Mouse (Mus musculus): ENCODE results near the gene Large1. TPM values are rescaled to one million over a fixed set of nuclear protein-coding genes. Genes with fewer than 3 reads are reported as not detected.

The Large1 gene
- polyA plus RNA-seq, 1 experiment from 2014 or later, result 10.9 TPM

GRCm38 (mm10) chr8:73270991-73271390 is 82.3 kb downstream of the Large1 start:
- Histone ChIP-seq H3K9ac (ENCODE audit: low read length) (no peak overlapping the region), H3K4me1 (ENCODE audit: control insufficient read depth in 2 of 2, insufficient read depth in 2 of 2, low read length in 2 of 2) (peaks cover 4 to 32% of the 10 kb centered on the region in 2 experiments; a peak in 3 of 4 replicates), H3K36me3 (ENCODE audit: control insufficient read depth, insufficient read depth, low read length) (no peaks in the 10 kb centered on the region)

DNA sequence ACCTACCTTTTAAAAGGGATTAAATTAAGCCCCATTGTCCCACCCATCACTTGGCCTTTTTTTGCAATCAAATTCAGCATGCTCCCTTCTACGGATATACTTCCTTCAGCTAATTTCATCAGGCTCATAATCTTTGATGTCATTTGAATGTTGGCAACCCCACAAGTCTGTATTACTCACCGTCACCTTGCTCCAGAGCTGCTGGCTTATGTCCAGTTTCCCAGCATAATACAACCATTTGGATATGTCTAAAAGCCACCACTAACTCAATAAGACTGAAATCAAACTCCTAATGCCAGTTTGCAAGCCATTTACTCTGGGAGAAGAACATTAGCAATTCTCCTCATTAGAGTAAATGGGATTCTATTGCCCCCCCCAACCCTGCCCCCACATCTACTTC is 95.4 kb downstream of the Large1 start:
- Histone ChIP-seq H3K4me1 (ENCODE audit: control insufficient read depth in 2 of 2, insufficient read depth in 2 of 2, low read length in 2 of 2) (peaks cover 0 to 13% of the 10 kb centered on the region in 2 experiments; a peak in 3 of 4 replicates), H3K4me3 (ENCODE audit: control insufficient read depth in 1 of 2, insufficient read depth in 1 of 2, low read depth in 1 of 2, low read length in 2 of 2) (no peak overlapping the region), H3K9me3 (ENCODE audit: control insufficient read depth, low read length) (peaks cover 7% of the 10 kb centered on the region; the same call in 1 of the 2 replicates), H3K9ac (ENCODE audit: low read length) (no peak overlapping the region), H3K36me3 (ENCODE audit: control insufficient read depth, insufficient read depth, low read length) (no peaks in the 10 kb centered on the region), H3K27me3 (ENCODE audit: control insufficient read depth, insufficient read depth, low read length) (no peaks in the 10 kb centered on the region), H3K4me2 (ENCODE audit: low read length) (0 out of 2 replicates have a peak overlapping the region, but pooled peaks have one; percentile 8), H3K27ac (replicated peaks in 1 of 2; ENCODE audit: control insufficient read depth in 1 of 2, insufficient read depth in 1 of 2, low read depth in 2 of 2, low read length in 2 of 2) (peak overlapping the region in 1 of 2 experiments; percentile 44; a peak in 1 of 4 replicates)
- 11% methylated on average over 2 of the region's 2 CpGs for WGBS
- no peak for ATAC-seq (ENCODE audit: insufficient number of reproducible peaks, insufficient read depth, low FRiP score, low read depth)

More at GRCm38 (mm10) chr8:73270991-73271390, 82.3 kb downstream of the Large1 start:
- H3K9me3 ChIP-seq (ENCODE audit: control insufficient read depth, low read length), result no peaks in the 10 kb centered on the region
- H3K4me3 ChIP-seq (ENCODE audit: control insufficient read depth in 1 of 2, insufficient read depth in 1 of 2, low read depth in 1 of 2, low read length in 2 of 2), result no peak overlapping the region
- no peak for ATAC-seq (ENCODE audit: insufficient number of reproducible peaks, insufficient read depth, low FRiP score, low read depth)
- H3K27ac ChIP-seq (replicated peaks in 1 of 2; ENCODE audit: control insufficient read depth in 1 of 2, insufficient read depth in 1 of 2, low read depth in 2 of 2, low read length in 2 of 2), result no peak overlapping the region
- no peak overlapping the region for H3K4me2 ChIP-seq (ENCODE audit: low read length)
- H3K27me3 ChIP-seq (ENCODE audit: control insufficient read depth, insufficient read depth, low read length), result no peaks in the 10 kb centered on the region

DNA sequence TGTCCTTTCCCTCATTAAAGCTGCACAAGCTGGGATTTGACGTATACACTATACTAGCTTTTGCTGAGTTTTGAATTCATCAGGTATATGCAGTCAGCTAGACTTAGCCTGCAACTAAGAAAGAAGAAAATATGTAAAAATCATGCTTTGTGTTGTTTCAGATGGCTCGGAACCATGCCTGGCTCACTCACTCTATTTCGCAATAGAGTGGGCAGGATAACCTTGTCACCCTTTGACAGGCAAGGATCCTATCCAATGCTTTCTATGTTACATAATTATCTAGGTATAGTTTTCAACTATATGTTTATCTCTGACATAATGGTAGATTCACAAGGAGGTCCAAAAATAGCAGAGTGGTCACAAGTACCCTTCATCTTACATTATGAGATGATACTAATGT is 109.2 kb downstream of the Large1 start:
- Histone ChIP-seq H3K9me3 (ENCODE audit: control insufficient read depth, low read length) (peaks cover 11% of the 10 kb centered on the region), H3K4me3 (ENCODE audit: control insufficient read depth in 1 of 2, insufficient read depth in 1 of 2, low read depth in 1 of 2, low read length in 2 of 2) (no peak overlapping the region), H3K4me1 (ENCODE audit: control insufficient read depth in 2 of 2, insufficient read depth in 2 of 2, low read length in 2 of 2) (no peaks in the 10 kb centered on the region), H3K9ac (ENCODE audit: low read length) (no peak overlapping the region), H3K27ac (replicated peaks in 1 of 2; ENCODE audit: control insufficient read depth in 1 of 2, insufficient read depth in 1 of 2, low read depth in 2 of 2, low read length in 2 of 2) (no peak overlapping the region), H3K4me2 (ENCODE audit: low read length) (no peak overlapping the region), H3K27me3 (ENCODE audit: control insufficient read depth, insufficient read depth, low read length) (no peaks in the 10 kb centered on the region), H3K36me3 (ENCODE audit: control insufficient read depth, insufficient read depth, low read length) (no peaks in the 10 kb centered on the region)
- WGBS, result 91% methylated on average over 3 of the region's 3 CpGs
- ATAC-seq (ENCODE audit: insufficient number of reproducible peaks, insufficient read depth, low FRiP score, low read depth), result no peak

GRCm38 (mm10) chr8:73242066-73242465 is 111.3 kb downstream of the Large1 start:
- no peak for ATAC-seq (ENCODE audit: insufficient number of reproducible peaks, insufficient read depth, low FRiP score, low read depth)

GRCm38 (mm10) chr8:73234209-73234608 is 119.1 kb downstream of the Large1 start:
- ATAC-seq (ENCODE audit: insufficient number of reproducible peaks, insufficient read depth, low FRiP score, low read depth), result no peak
- no peak overlapping the region for H3K9ac ChIP-seq (ENCODE audit: low read length)
- no peak overlapping the region for H3K27ac ChIP-seq (replicated peaks in 1 of 2; ENCODE audit: control insufficient read depth in 1 of 2, insufficient read depth in 1 of 2, low read depth in 2 of 2, low read length in 2 of 2)
- no peak overlapping the region for H3K4me3 ChIP-seq (ENCODE audit: control insufficient read depth in 1 of 2, insufficient read depth in 1 of 2, low read depth in 1 of 2, low read length in 2 of 2)
- WGBS, result 81% methylated on average over 1 of the region's 1 CpGs
- no peak overlapping the region for H3K4me2 ChIP-seq (ENCODE audit: low read length)
- no peaks in the 10 kb centered on the region for H3K27me3 ChIP-seq (ENCODE audit: control insufficient read depth, insufficient read depth, low read length)
- H3K36me3 ChIP-seq (ENCODE audit: control insufficient read depth, insufficient read depth, low read length), result no peaks in the 10 kb centered on the region
- no peaks in the 10 kb centered on the region for H3K9me3 ChIP-seq (ENCODE audit: control insufficient read depth, low read length)
- no peaks in the 10 kb centered on the region for H3K4me1 ChIP-seq (ENCODE audit: control insufficient read depth in 2 of 2, insufficient read depth in 2 of 2, low read length in 2 of 2)

More at GRCm38 (mm10) chr8:73242066-73242465, 111.3 kb downstream of the Large1 start:
- no peak overlapping the region for H3K27ac ChIP-seq (replicated peaks in 1 of 2; ENCODE audit: control insufficient read depth in 1 of 2, insufficient read depth in 1 of 2, low read depth in 2 of 2, low read length in 2 of 2)
- 64% methylated on average over 1 of the region's 1 CpGs for WGBS
- no peak overlapping the region for H3K4me3 ChIP-seq (ENCODE audit: control insufficient read depth in 1 of 2, insufficient read depth in 1 of 2, low read depth in 1 of 2, low read length in 2 of 2)
- H3K4me1 ChIP-seq (ENCODE audit: control insufficient read depth in 2 of 2, insufficient read depth in 2 of 2, low read length in 2 of 2), result no peaks in the 10 kb centered on the region
- no peak overlapping the region for H3K4me2 ChIP-seq (ENCODE audit: low read length)
- H3K27me3 ChIP-seq (ENCODE audit: control insufficient read depth, insufficient read depth, low read length), result no peaks in the 10 kb centered on the region
- H3K9ac ChIP-seq (ENCODE audit: low read length), result no peak overlapping the region
- peaks cover 11% of the 10 kb centered on the region for H3K9me3 ChIP-seq (ENCODE audit: control insufficient read depth, low read length)
- no peaks in the 10 kb centered on the region for H3K36me3 ChIP-seq (ENCODE audit: control insufficient read depth, insufficient read depth, low read length)

GRCm38 (mm10) chr8:73233358-73234041 is 119.8 kb downstream of the Large1 start:
- Histone ChIP-seq H3K4me3 (ENCODE audit: control insufficient read depth in 1 of 2, insufficient read depth in 1 of 2, low read depth in 1 of 2, low read length in 2 of 2) (no peak overlapping the region), H3K27me3 (ENCODE audit: control insufficient read depth, insufficient read depth, low read length) (no peaks in the 10 kb centered on the region), H3K36me3 (ENCODE audit: control insufficient read depth, insufficient read depth, low read length) (no peaks in the 10 kb centered on the region), H3K4me2 (ENCODE audit: low read length) (no peak overlapping the region), H3K9ac (ENCODE audit: low read length) (no peak overlapping the region), H3K9me3 (ENCODE audit: control insufficient read depth, low read length) (no peaks in the 10 kb centered on the region), H3K4me1 (ENCODE audit: control insufficient read depth in 2 of 2, insufficient read depth in 2 of 2, low read length in 2 of 2) (no peaks in the 10 kb centered on the region), H3K27ac (replicated peaks in 1 of 2; ENCODE audit: control insufficient read depth in 1 of 2, insufficient read depth in 1 of 2, low read depth in 2 of 2, low read length in 2 of 2) (no peak overlapping the region)
- ATAC-seq (ENCODE audit: insufficient number of reproducible peaks, insufficient read depth, low FRiP score, low read depth), result no peak
- WGBS, result 46% methylated on average over 6 of the region's 6 CpGs

DNA sequence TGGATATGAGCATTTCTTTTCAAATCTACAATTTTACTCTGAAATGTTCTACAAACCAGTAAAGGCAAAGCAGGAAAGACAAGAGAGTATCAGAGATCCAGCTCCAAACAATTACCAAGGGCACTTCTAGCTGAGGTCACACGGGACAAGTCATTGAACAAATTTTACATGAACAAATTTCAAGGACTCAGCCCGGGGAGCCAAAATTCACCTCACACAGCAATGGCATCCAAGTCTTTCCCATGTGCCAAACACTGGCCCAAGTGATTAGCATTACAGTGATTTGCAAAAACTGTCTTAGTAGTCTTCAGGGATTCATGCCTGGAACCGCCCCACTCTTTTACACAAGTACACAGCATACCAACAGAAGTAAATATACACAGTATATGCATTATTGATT is 126.5 kb downstream of the Large1 start:
- H3K36me3 ChIP-seq (ENCODE audit: control insufficient read depth, insufficient read depth, low read length), result no peaks in the 10 kb centered on the region
- WGBS, result 69% methylated on average over 3 of the region's 3 CpGs
- H3K9ac ChIP-seq (ENCODE audit: low read length), result no peak overlapping the region
- peak overlapping the region; percentile 20 to 41; a peak in 1 of 4 replicates for H3K27ac ChIP-seq (replicated peaks in 1 of 2; ENCODE audit: control insufficient read depth in 1 of 2, insufficient read depth in 1 of 2, low read depth in 2 of 2, low read length in 2 of 2)
- peaks cover 4 to 12% of the 10 kb centered on the region in 2 experiments for H3K4me1 ChIP-seq (ENCODE audit: control insufficient read depth in 2 of 2, insufficient read depth in 2 of 2, low read length in 2 of 2)
- ATAC-seq (ENCODE audit: insufficient number of reproducible peaks, insufficient read depth, low FRiP score, low read depth), result no peak
- H3K27me3 ChIP-seq (ENCODE audit: control insufficient read depth, insufficient read depth, low read length), result no peaks in the 10 kb centered on the region
- no peak overlapping the region for H3K4me3 ChIP-seq (ENCODE audit: control insufficient read depth in 1 of 2, insufficient read depth in 1 of 2, low read depth in 1 of 2, low read length in 2 of 2)
- H3K4me2 ChIP-seq (ENCODE audit: low read length), result no peak overlapping the region
- no peaks in the 10 kb centered on the region for H3K9me3 ChIP-seq (ENCODE audit: control insufficient read depth, low read length)

DNA sequence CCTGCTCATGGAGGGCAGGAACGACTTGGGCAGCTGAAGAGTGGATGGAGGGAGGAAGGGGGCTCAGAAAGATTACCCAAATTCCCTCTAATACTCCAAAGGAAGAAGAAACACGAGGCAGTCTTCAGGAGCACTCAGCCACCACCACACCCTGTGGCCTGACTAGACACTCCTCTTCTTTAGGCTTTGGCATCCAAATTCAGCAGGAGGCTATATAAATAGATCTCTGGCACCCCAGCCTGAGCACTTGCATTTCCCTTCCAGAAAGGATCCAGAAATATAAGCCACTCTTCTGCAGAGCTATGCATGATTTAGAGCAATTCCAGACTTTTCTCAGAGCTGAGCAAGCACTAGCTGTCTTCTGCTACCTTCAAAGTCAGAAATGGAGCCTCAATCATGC is 127.7 kb downstream of the Large1 start:
- Histone ChIP-seq H3K27me3 (ENCODE audit: control insufficient read depth, insufficient read depth, low read length) (no peaks in the 10 kb centered on the region), H3K4me3 (ENCODE audit: control insufficient read depth in 1 of 2, insufficient read depth in 1 of 2, low read depth in 1 of 2, low read length in 2 of 2) (no peak overlapping the region), H3K27ac (replicated peaks in 1 of 2; ENCODE audit: control insufficient read depth in 1 of 2, insufficient read depth in 1 of 2, low read depth in 2 of 2, low read length in 2 of 2) (peak overlapping the region in 1 of 2 experiments; percentile 44; a peak in 2 of 4 replicates), H3K36me3 (ENCODE audit: control insufficient read depth, insufficient read depth, low read length) (no peaks in the 10 kb centered on the region), H3K9me3 (ENCODE audit: control insufficient read depth, low read length) (no peaks in the 10 kb centered on the region), H3K9ac (ENCODE audit: low read length) (no peak overlapping the region), H3K4me2 (ENCODE audit: low read length) (no peak overlapping the region), H3K4me1 (ENCODE audit: control insufficient read depth in 2 of 2, insufficient read depth in 2 of 2, low read length in 2 of 2) (peaks cover 4 to 12% of the 10 kb centered on the region in 2 experiments)
- ATAC-seq (ENCODE audit: insufficient number of reproducible peaks, insufficient read depth, low FRiP score, low read depth), result no peak
- 55% methylated on average over 2 of the region's 2 CpGs for WGBS
